16 mouse cellular contexts compared by ENCODE assay signal in genomic region chr2:139071690-139072089, GRCm38 (mm10).
"Had no signal": no experiment of that assay in that cellular context is flagged by ENCODE, and none has a peak within 500 bp of the region (broad histone marks: within the 10 kb centered on the region; RNA-seq: fewer than 3 reads in every experiment).

No protein-coding gene starts in this region.

- H3K9ac ChIP-seq: liver, embryonic 13.5 days; liver, embryonic 15.5 days; liver, postnatal 0 days; midbrain, embryonic 13.5 days; midbrain, embryonic 15.5 days; neural tube, embryonic 12.5 days had no signal

- H3K4me1 ChIP-seq: liver, embryonic 13.5 days; liver, embryonic 15.5 days; megakaryocyte, embryonic 14.5 days; midbrain, embryonic 13.5 days; midbrain, embryonic 15.5 days; neural tube, embryonic 12.5 days had no signal

- H3K27me3 ChIP-seq: liver, embryonic 13.5 days; liver, embryonic 15.5 days; megakaryocyte, embryonic 14.5 days; midbrain, embryonic 13.5 days; midbrain, embryonic 15.5 days; neural tube, embryonic 12.5 days had no signal

- H3K4me3 ChIP-seq: liver, embryonic 13.5 days; liver, embryonic 15.5 days; megakaryocyte, embryonic 14.5 days; midbrain, embryonic 13.5 days; midbrain, embryonic 15.5 days; neural tube, embryonic 12.5 days had no signal

- ATAC-seq: liver, postnatal 0 days; midbrain, embryonic 13.5 days; midbrain, embryonic 15.5 days had no signal

- H3K36me3 ChIP-seq: liver, embryonic 13.5 days; liver, embryonic 15.5 days; midbrain, embryonic 13.5 days; midbrain, embryonic 15.5 days; neural tube, embryonic 12.5 days had no signal

- DNase-seq: liver, embryonic 13.5 days; liver, postnatal 0 days; lung, adult 2 months; lung, postnatal 10 days; lung, postnatal 36 days; right cerebral cortex, postnatal 14 days; thymus, adult 2 months; thymus, postnatal 25 days; thymus, postnatal 4 days had no signal

- H3K27ac ChIP-seq: liver, embryonic 13.5 days; liver, embryonic 15.5 days; macrophage; midbrain, embryonic 13.5 days; midbrain, embryonic 15.5 days; neural tube, embryonic 12.5 days had no signal

- H3K9me3 ChIP-seq: liver, embryonic 15.5 days; midbrain, embryonic 13.5 days; midbrain, embryonic 15.5 days; neural tube, embryonic 12.5 days had no signal

- H3K4me2 ChIP-seq: liver, embryonic 13.5 days; liver, embryonic 15.5 days; midbrain, embryonic 11.5 days; midbrain, embryonic 13.5 days; midbrain, embryonic 15.5 days; neural tube, embryonic 12.5 days had no signal
